Mouse (Mus musculus) liver, adult 2 months (tissue): Measurements from ENCODE around the gene Syngr3.
"Not testable (repeated sequence)": the region's sequence is repeated elsewhere in the genome, so short reads cannot be mapped to it uniquely, and the experiment has no call there.

Experiments used
- CTCF ChIP-seq: fragments of 200-500 bp; IDR thresholded peaks from 2 replicates; pipeline ENCODE4 v1.5.1; 2011; ENCODE audit warnings: low read depth, low read length, control low read depth
- POLR2A ChIP-seq: fragments of 200-500 bp; IDR thresholded peaks from 2 replicates; pipeline ENCODE4 v1.6.1; 2011; ENCODE audit warnings: low read length, control low read depth; ENCODE audit not compliant: insufficient read depth; ENCODE audit errors: extremely low read depth

- TF ChIP-seq CTCF, POLR2A: not testable (repeated sequence)
These were observed 20.6 kb downstream of the Syngr3 start for GRCm38 (mm10) chr17:24669214-24669544.
